Mouse (Mus musculus): ENCODE measurements at regions not wholly inside any gene's neighbourhood (a gene's known extent, or its start where the extent isn't known, plus 50 kb on each side); places are given as distances from the start of the nearest gene placed in this dataset.

DNA sequence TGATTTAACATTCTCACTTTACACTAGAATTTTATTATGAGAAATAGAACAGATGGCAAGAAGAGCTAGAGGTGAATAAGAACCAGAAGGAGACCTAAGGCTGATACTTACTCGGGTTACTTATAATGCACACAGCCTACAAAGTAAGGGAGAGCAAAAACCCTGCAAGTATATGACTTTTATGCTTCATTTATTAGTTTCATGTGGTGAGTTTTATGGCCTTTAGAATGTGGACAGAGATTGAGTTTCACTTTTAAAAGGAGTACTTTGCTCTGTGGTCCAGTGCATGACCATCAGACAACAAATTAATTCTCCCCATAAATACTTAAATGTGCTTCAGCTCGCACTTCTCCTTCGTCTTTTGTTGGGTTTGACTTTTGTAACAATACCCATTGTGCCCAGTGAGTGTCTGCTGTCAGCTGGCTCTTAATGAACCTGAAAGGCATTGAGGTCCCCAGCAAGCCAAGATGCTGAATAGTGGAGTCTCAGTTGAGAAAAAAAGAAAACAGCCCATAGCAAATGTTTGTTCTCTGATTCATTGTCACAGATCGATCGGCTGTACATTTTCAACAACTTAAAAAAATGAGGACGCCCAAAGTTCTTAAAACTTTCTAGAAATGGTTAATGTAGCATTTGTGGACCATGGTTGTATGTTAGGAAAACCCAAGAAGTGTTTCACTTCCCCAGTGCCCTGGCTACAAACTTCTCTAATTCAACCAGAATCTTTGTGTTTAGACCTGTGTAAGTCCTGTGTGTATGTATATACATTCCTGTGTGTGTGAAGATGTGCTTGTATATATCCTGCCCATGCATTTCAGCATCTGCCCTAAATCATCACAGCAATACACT is 194.5 kb downstream of the Gm5426 start:
- DNase-seq = no peak

DNA sequence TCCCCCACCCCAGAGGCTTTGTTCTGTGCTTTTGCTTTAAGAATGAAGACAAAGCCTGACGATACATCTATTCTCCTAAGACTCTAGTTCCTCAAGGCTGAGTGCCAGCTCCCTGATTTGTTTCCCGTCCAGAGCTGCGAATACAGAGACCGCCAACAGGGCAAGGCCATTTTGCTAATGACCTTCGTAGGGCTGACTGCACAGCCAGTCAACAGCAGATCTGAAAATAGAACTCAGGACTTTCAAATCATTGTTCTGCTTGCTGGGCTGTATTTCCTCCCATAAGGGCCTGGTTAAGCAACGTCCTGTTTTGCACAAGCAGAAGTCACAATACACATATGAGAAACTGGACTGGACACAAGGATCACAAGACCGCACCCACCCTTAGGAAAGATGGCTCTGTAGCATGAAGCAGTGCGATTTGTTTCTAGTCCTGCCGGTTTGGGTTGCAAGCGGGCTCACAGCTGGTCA is 196.4 kb downstream of the Gm5426 start:
- no peak for DNase-seq

DNA sequence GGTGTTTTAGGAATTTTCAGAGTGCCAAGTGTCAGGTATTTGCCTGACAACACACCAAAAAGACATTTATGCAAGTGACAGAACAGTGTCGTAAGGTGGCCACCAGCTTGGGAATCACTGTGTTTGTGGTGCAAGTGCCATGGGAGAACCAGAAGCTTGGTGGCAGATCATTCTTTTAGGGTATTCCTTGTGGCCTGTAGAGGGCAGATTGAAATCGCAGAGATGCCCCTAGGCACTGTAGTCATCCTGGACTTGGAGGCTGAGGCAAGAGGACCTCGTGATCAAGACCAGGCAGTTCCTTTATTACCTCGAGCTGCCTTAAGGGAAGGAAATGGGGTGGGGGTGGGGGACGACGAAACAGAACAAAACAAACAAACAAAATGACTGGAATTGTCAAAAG is 196.8 kb downstream of the Gm5426 start:
- no peak for DNase-seq

DNA sequence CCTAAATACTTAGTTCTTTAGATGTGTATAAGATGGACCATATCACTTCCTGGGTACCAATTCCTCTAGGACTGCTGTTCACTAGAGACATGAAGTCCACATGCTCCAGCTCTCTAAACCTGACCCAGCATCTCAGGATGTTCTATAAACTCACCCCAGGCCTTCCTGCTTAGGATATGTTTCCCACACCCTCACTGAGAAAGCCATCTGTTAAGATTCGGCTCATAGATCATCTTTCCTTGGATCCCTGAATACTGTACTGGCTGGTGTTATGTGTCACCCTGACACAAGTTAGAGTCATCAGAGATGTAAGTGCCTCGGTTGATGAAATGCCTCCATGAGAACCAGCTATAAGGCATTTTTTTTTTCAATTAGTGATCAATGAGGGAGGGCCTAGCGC is 199.9 kb downstream of the Gm5426 start:
- peak; percentile 19 for DNase-seq

DNA sequence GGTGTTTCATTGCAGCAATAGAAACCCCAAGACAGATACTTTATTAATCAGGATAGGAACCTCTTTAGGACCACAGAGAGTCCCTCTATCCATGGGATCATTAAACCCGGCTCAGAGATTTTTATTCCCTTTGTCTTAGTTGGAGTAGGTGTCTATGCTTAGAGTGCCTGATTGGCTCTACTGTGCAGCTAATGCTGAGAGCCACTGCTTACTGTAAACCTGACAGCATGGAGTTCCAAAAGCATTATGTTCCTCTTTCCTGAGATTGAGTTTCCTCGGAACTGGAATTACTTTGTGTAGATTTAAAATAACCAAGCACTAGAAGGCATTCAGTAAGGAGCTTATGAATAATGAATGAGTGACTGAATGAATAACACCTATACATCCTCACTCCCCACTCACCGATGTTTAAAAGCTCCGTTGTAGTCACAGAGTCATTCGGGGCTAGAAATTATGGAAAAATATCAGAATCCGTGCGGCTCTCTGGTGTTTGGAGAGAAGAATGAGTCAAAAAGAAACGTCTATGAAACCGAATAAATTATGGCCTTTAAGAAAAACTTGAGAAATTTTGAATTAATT is 200.8 kb downstream of the Gm5426 start:
- no peak for DNase-seq

DNA sequence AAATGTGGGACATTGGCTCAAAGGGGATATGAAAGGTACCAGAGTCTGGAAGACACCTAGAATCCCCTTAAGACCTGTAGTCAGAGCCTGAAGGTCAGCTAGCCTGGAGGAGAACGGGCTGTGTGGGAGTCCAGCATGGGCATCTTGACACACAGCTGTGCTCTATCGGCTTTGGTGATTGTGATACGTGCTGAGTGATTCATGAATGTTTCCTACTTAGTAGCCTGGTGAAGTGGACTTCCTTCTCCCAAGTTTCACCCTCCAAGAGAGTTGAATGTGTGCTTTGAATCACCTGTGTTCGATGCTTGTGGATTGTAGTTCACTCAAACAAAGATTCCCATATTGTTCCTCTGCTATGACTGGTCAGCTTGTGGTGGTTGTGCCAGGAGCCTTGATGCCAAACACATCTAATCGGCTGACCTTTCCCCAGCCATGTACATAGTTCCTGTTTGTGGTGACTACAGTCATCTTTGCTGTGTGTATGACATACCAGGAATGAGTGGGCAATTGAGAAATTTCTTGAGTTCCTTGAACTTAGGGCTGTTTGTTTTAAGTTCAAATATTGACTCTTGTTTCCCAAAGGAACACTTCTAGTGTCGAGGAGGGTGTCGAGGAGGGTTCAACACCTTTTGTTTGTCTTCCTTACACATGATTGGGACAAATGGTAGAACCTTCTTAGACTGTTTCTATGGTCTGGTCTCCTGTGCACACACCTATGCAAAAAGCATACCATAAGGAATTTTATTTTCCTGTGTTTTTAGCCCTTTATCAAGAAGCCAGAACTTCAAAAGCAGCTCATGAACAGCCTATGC is 201.6 kb downstream of the Gm5426 start:
- DNase-seq = no peak

DNA sequence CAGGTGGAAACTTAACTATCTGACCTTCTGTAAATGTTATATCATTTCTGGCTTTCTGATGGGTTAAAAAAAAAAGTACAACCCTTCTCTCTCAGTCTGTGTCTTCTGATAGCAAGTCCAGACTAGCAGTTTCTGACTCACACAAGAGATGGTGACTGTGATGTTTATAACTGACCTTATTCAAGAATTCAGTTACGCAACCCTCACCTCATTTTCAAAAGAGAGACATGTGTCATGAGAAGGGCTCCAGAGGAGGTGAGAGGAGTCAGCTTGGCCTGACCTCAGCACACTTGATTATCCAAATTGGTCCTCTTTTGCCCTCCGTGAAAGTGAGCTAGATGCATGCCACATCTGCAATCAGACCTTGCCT is 202.2 kb downstream of the Gm5426 start:
- no peak for DNase-seq

DNA sequence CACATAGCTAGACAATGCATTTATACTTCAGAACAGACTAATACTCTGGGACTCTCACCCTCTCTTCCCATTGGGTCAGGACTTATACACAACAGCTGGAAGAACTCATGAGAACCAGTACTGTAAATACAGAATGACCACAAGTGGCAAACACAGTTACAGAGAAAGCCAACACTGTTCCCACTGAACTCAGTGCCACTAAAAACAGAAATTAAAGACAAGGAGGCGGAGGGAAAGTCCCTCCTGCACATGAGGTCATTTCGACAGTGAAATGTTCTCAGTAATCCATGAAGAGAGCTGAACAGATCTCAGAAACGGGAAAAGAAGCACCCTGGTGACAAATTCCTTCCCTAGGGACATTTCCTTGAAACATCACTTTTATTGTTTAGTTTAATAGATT is 206.1 kb downstream of the Gm5426 start:
- DNase-seq = no peak

DNA sequence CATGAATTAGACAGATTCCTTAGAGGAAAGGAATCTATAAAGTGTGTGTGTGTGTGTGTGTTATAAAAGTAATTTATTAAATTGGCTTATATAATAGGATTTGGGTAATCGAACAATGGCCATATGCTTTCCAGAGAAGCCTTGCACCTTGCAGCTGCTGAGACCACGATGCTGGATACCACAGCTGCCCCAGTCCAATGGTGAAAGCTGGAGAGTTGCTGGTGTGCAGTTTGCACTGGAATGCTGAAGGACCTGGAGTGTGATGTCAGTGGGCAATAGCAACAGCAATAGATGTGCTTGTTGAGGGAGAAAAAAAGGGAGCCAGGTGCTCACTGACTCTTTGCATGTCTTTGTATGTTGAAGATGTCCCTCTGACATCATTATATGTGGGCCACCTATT is 207.3 kb downstream of the Gm5426 start:
- DNase-seq = no peak

DNA sequence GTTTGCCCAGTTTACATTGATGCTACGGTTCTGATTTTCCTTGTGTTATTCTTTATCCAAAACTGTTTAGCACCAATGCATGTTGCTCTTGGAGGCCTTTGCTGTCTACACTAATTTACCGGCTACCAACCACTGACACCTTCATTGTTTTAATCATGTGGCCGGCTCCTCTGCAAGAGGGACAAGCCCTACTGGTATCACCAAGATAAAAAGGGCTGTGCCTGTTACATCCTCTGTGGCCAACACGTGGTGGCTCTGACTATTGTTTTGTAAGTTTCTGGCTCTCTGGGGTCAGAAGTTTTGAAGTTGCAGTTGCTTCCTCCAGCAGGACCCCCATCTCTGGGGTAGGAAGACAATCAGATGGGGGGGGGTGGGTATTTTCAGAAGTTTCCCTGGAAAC is 214.3 kb downstream of the Gm5426 start:
- DNase-seq = no peak

DNA sequence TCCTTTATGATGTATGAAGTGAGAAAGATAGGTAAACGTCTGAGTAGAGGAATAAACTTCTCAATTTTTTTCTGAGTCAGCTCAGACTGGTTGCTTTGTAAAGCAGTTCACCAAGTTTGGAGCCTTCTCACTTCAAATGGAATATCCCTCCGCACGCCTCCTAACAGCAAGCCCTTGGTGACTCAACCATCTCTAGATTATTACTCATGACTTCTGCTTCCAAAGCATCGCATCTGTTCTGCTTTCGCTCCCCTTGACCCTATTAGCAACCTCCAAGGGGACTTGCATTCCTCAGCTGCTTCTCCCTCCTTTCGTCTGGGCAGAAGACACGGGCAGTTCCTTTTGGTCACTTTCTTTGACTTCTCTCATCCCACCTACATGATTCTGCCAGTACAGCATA is 214.9 kb downstream of the Gm5426 start:
- no peak for DNase-seq

DNA sequence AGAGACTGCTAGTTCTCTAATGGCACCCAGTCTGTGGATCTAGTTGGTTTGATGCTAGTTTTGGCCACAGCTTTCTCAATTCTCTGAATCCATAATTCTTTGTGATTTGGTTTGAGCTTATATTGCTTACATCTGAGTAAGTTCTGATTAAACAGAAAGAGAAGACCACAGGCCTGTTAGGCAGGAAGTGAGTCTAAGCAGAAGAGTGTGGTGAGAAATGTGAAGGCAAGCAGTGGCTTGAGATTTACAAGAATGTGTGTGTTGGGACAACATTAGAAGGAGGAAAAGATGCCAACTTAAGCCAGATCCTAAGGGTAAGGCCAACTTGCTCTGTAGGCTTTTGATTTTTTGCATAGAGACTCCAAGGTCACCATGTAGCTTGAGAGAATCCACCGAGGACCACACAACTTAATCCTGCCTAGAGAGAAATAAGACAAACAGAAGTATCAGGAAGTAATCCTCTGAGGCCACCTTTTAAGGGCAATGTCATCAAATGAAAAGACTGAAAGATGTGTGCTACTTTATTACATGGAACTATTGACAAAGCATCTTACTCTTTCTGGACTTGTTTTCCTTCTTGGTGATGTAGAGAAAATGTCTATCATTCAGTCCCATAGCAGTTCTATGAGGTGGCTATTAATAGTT is 220.7 kb downstream of the Gm5426 start:
- no peak for DNase-seq

DNA sequence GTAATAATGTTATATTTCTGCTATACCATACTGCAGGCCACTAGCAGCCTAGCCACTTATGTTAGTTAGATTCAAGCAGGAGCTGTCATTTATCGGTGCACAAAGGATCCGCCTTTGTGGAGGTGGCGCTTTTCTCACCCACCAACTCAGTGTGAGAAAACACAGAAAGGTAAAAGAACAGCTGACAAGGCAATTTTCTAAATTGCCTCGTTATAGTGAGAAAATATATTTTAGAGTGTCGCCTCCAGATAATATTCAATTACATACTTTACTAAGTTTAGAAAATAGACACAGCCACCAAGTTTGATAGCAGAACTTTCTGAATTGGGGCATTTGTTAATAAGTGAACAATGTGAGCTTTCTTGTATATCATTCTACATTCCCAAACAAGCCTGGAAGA is 221.2 kb downstream of the Gm5426 start:
- DNase-seq = no peak

DNA sequence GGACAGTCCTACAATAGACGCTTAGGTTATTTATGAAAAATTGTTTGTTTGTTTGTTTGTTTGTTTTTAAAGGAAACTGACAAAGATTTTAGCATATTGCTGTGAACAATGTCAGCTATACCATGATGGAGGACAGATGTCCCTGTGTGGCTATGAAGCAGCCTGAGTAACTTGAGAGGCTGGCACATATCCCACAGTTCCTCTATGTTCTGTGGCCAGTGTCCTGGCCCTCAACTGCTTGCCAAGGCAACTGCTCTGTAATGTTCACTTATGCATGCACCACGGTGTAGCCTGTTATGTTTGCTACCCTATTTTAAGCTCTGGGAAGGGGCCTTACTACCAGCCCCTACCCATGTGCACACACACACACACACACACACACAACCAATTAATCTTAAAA is 222.6 kb downstream of the Gm5426 start:
- peak; percentile 14 for DNase-seq

DNA sequence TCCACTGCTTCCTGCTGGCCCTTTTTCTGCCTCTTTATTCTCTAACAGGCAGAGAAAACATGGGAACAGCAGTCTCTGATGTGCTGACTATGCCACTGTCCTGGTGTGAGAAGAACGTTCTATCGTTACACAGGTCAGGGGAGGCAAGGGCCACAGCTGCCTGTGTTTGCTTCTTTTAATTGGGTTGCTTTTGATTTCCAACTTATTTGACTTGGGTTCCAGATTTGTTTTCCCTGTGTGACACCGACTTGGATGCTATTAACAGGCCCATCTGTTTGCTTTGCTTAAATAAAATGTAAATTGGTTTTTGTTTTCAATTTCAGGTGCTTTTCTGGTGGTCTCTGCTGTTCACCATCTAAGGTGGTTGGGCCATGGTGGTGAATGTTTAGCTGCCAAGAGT is 225.8 kb downstream of the Gm5426 start:
- DNase-seq = no peak

DNA sequence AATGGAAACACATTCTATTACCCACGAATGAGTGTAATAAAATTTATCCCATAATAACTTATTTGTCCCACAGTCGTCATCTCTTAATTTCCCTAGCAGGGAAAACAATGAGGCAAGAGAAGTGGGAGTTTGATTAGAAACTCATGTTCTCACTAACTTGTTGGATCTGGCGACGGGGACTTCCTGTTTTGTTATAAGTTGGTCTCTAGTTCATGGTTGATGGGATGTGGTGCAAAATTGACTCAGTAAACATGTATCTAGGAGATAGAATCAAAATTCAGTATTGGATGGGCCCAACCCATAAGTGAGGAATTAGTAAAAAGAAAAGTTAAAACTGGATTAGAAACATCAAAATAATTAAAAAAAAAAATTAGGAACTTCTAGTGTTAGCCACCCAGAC is 227.5 kb downstream of the Gm5426 start:
- no peak for DNase-seq

DNA sequence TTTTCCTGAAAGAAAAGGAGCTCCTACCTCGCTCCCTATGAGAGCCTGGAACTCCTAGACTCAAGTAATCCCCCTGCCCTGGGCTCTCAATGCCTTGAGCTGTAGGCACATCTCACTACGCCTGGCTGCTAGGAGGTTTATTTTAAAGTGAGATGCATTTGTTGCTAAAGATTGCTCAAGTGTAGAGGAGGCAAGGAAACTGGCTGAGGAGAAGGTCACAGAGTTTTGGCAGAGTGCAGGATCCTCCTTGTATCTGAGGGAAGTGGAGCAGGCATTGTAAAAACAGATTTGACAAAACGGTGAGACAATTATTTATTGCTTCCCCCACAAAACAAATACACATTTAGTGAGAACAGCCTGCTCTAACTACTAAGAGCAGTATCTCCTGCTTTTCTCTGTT is 228.7 kb downstream of the Gm5426 start:
- no peak for DNase-seq

DNA sequence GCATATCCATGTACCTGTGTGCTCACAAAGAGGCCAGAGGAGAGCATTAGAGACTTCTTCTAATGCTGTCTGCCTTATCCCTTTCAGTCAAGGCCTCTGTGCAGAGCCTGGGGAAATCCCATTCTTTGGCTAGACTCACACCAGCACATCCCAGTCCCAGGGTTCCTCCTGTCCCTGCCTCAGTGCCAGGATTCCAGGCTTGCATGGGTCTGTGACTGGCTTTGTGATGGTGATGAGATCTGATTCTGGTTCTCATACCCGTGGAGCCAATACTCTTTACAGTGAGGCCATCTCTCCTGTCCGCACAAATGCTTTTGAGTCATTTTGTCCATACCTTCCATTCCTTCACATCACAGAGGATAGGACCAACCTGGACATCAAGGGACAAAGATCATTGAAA is 230.5 kb downstream of the Gm5426 start:
- no peak for DNase-seq

DNA sequence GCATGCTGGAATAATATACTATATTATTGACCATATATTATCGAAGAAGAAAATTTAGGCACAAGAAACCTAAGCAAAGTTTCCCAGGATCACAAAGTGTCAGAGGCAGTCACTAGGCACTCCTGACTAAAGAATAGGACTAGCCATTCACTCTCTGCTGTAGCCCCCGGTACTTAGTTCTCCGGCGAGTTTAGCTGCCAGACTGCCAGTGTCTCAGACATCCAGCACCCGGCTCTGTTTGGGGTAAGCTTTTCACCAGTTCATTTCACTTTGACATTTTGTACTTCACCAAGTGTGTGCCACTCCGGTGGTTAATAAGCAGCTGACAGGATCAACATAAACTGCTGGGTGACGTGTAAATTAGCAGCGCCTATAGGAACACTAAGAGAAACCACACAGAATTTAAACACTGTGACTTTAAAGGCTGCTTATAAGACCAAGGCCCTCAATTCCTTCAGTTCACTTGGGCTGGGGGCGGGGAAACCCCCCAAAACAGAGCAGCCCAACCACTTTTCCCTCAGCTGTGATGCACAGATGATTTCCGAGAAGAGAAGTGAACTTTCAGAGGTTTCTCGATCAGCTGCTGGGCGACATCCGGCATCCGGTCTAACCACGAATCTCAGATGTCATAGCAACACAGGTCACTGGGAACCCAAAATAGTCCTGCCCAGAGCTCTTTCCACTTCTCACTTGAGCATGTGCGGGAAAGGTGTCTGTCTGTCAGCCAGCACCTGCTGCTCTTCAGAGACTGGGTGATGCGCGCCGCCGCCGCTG is 234.3 kb downstream of the Gm5426 start:
- peak; percentile 27 for DNase-seq

DNA sequence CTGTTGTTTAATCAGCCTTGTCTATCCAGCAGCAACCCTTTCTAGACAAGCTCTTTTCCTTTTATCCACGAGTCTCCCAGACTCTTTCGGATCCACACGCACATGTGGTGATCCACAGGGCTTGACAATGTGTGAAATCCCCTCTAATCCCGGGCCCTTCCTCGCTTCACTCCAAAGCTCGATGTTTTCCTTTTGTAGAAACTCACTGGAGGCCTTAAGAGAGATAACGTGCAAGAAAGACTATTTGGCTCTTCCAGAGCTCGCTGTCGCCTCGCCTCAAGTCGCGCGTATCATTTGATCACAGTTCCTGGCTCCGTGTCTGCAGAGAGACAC is 234.9 kb downstream of the Gm5426 start:
- no peak for DNase-seq

DNA sequence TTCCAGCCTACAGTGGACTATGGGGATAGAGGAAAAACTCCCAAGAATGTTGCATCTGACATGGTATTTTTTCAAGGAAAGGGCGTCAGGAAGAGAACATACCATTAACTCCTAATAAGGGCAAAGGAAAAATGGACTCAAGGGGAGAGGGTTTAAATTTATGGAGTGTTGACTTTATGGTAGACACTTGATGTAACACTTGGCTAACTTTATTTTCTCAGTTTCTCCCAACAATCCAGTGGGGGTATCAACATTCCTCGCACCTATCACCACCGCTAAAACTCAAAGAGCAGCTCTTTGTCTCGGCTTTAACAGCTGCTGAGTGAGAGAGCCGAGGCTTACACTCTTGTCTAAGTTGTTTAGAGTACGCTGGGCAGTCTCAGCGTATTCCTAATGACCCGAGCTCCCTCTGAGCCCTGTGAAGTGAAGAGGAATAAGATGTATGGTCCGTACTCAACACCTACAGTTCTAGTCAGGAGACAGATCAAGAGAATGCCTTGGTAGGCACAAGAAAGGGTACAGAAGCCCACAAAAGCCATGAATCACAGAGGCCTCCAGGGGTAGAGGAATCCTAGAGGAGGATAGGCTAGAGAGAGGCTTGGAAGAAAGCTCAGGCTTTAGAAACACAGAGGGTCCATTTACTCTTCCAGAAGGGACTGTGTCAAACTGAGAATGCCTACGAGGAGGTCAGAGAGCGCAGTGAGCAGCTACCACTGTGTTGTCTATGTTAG is 236.4 kb downstream of the Gm5426 start:
- DNase-seq = no peak

DNA sequence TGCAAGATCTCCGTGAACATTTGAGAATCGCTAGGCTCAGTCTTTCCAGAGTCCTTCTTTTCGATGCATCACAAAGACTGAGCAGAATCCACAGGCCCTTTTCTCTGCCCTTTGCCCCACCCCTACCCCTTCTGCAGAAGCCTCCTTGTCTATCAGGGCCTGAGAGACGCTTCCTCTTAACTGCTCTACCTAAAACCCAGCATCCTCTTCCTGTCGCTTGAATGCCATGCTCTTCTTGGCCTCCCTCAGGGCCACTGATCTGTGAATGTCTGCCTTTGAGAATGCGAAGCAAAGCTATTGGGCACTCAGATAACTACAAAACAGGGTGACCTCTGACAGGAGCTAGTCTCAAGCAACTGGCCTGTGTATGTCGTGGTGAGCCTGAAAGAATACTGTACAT is 237.1 kb downstream of the Gm5426 start:
- no peak for DNase-seq

All from cerebellum, adult 9-11 months (tissue).